Mouse (Mus musculus) hindbrain, embryonic 14.5 days (tissue): ENCODE data around the gene Larp1. TPM values are rescaled to one million over a fixed set of nuclear protein-coding genes. Genes with fewer than 3 reads are reported as not detected.

Source experiments
- ATAC-seq: fragments of 200-750 bp; cut with Nextera tagmentation; 2 replicates; pipeline ENCODE4 v1.8.0; 2017; ENCODE audit warnings: moderate number of reproducible peaks, mild to moderate bottlenecking, moderate TSS enrichment, moderate library complexity; ENCODE audit not compliant: low FRiP score
- DNase-seq: peaks from one replicate; pipeline ENCODE4 v3.0.0-alpha.2; 2015; ENCODE audit warnings: low spot score
- H3K27ac ChIP-seq: fragments of 300-500 bp; sonication (generic); 2 replicates; pipeline ENCODE4 v1.5.1; 2014; ENCODE audit warnings: mild to moderate bottlenecking, moderate library complexity
- H3K27me3 ChIP-seq: fragments of 300-500 bp; sonication (generic); 2 replicates; pipeline ENCODE4 v1.6.1; 2014; ENCODE audit warnings: mild to moderate bottlenecking, low read length, mixed read lengths; ENCODE audit not compliant: control insufficient read depth, insufficient read depth
- H3K36me3 ChIP-seq: fragments of 300-500 bp; sonication (generic); replicated peaks from 2 replicates; pipeline ENCODE4 v1.6.1; 2014; ENCODE audit not compliant: control insufficient read depth, insufficient read depth
- H3K4me1 ChIP-seq: fragments of 300-500 bp; sonication (generic); replicated peaks from 2 replicates; pipeline ENCODE4 v1.6.1; 2014; ENCODE audit warnings: antibody characterized with exemption, low read length, mixed read lengths; ENCODE audit not compliant: control insufficient read depth, insufficient read depth
- H3K4me2 ChIP-seq: fragments of 300-500 bp; sonication (generic); replicated peaks from 2 replicates; pipeline ENCODE4 v1.6.1; 2014; ENCODE audit warnings: mild to moderate bottlenecking, moderate library complexity
- H3K4me3 ChIP-seq: fragments of 300-500 bp; sonication (generic); replicated peaks from 2 replicates; pipeline ENCODE4 v1.5.1; 2014; ENCODE audit warnings: mild to moderate bottlenecking, low read length
- H3K9ac ChIP-seq: fragments of 300-500 bp; sonication (generic); 2 replicates; pipeline ENCODE4 v1.6.1; 2014
- H3K9me3 ChIP-seq: fragments of 300-500 bp; sonication (generic); 2 replicates; pipeline ENCODE4 v1.6.1; 2016; ENCODE audit warnings: low read length; ENCODE audit not compliant: control insufficient read depth
- WGBS: fragments of 180-500 bp; shearing (Covaris S2); extraction: QIAGEN DNeasy Blood & Tissue Kit; methylation state at CpG from one replicate; pipeline ENCODE4 v1.1.7; 2014; 5-methylcytosine and 5-hydroxymethylcytosine counted together
- polyA plus RNA-seq: library from polyadenylated mRNA; unstranded; fragments of >200 nt; fragmentation: Nextera tagmentation; extraction: Ambion mirVana; gene quantifications from 2 replicates; pipeline ENCODE4 v1.2.1, GENCODE M21; 2014

The Larp1 gene
- polyA plus RNA-seq, 1 experiment from 2014 or later = 21.3 TPM

- Histone ChIP-seq H3K9me3 (no peaks in the 10 kb centered on the region), H3K9ac (peak overlapping the region; percentile 92), H3K4me1 (peaks cover 31% of the 10 kb centered on the region), H3K27me3 (no peaks in the 10 kb centered on the region), H3K27ac (peak overlapping the region; percentile 90), H3K36me3 (no peaks in the 10 kb centered on the region), H3K4me2 (peak overlapping the region; percentile 84), H3K4me3 (peak overlapping the region; percentile 98)
- WGBS = under 1% methylated on average over 78 of the region's 78 CpGs
- DNase-seq = peak; percentile 36
- peak; percentile 49 for ATAC-seq
Observed at GRCm38 (mm10) chr11:58009516-58010141, 765 bp downstream of the Larp1 start.

- Histone ChIP-seq H3K4me1 (peaks cover 31% of the 10 kb centered on the region), H3K9me3 (no peaks in the 10 kb centered on the region), H3K4me3 (peak overlapping the region; percentile 98), H3K36me3 (no peaks in the 10 kb centered on the region), H3K27me3 (no peaks in the 10 kb centered on the region), H3K4me2 (peak overlapping the region; percentile 84), H3K27ac (no peak overlapping the region), H3K9ac (peak overlapping the region; percentile 92)
- under 1% methylated on average over 16 of the region's 16 CpGs for WGBS
- DNase-seq (no peak), ATAC-seq (no peak)
Observed at GRCm38 (mm10) chr11:58010226-58010781, 1.4 kb downstream of the Larp1 start.

- 57% methylated on average over 1 of the region's 1 CpGs for WGBS
Observed at GRCm38 (mm10) chr11:58010930-58011329, 2.1 kb downstream of the Larp1 start.

DNA sequence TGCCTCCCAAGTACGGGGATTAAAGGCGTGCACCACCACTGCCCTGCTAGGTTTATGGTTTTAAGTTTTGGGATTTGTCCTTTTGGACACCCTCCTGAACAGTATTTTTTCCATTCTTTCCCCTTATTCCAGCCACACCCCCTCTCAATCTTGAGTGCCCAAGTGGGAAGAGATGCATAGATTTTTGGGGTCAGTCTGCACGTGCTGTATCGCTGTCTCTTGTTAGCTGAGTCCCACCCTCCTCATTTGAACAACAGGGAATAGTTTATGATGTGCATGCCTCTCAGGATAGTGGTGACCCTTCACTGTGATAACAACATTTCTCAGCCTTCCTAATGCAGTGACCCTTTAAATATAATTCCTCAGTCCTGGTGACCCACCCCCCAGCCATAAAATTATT, 2.9 kb downstream of the Larp1 start:
- Histone ChIP-seq H3K4me2 (peak overlapping the region; percentile 84; the same call in 1 of the 2 replicates), H3K27me3 (no peaks in the 10 kb centered on the region), H3K9me3 (no peaks in the 10 kb centered on the region), H3K4me1 (peaks cover 33% of the 10 kb centered on the region), H3K36me3 (no peaks in the 10 kb centered on the region), H3K4me3 (no peak overlapping the region), H3K9ac (no peak overlapping the region), H3K27ac (no peak overlapping the region)
- DNase-seq = no peak
- ATAC-seq = no peak
- WGBS = 77% methylated on average over 4 of the region's 4 CpGs

More at GRCm38 (mm10) chr11:58010930-58011329, 2.1 kb downstream of the Larp1 start:
- H3K9me3 ChIP-seq = no peaks in the 10 kb centered on the region
- H3K9ac ChIP-seq = 0 out of 2 replicates have a peak overlapping the region, but pooled peaks have one; percentile 24
- no peak overlapping the region for H3K27ac ChIP-seq
- peak overlapping the region; percentile 84 for H3K4me2 ChIP-seq
- H3K36me3 ChIP-seq = no peaks in the 10 kb centered on the region
- peaks cover 31% of the 10 kb centered on the region for H3K4me1 ChIP-seq
- H3K4me3 ChIP-seq = peak overlapping the region; percentile 98; the same call in 1 of the 2 replicates
- H3K27me3 ChIP-seq = no peaks in the 10 kb centered on the region
- DNase-seq (no peak), ATAC-seq (no peak)

- Histone ChIP-seq H3K4me2 (no peak overlapping the region), H3K9ac (no peak overlapping the region), H3K9me3 (no peaks in the 10 kb centered on the region), H3K27me3 (no peaks in the 10 kb centered on the region), H3K36me3 (no peaks in the 10 kb centered on the region), H3K27ac (no peak overlapping the region), H3K4me1 (peaks cover 36% of the 10 kb centered on the region), H3K4me3 (no peak overlapping the region)
- ATAC-seq (no peak), DNase-seq (no peak)
- 81% methylated on average over 1 of the region's 1 CpGs for WGBS
Observed at GRCm38 (mm10) chr11:58012674-58013073, 3.8 kb downstream of the Larp1 start.

- Histone ChIP-seq H3K9me3 (no peaks in the 10 kb centered on the region), H3K4me2 (no peak overlapping the region), H3K4me1 (peaks cover 32% of the 10 kb centered on the region), H3K9ac (no peak overlapping the region), H3K36me3 (no peaks in the 10 kb centered on the region), H3K4me3 (no peak overlapping the region), H3K27me3 (no peaks in the 10 kb centered on the region), H3K27ac (no peak overlapping the region)
- ATAC-seq (no peak), DNase-seq (no peak)
Observed at GRCm38 (mm10) chr11:58013100-58013499, 4.2 kb downstream of the Larp1 start.

GRCm38 (mm10) chr11:58014604-58015003, 5.7 kb downstream of the Larp1 start:
- Histone ChIP-seq H3K4me3 (no peak overlapping the region), H3K4me2 (no peak overlapping the region), H3K36me3 (no peaks in the 10 kb centered on the region), H3K27me3 (no peaks in the 10 kb centered on the region), H3K27ac (no peak overlapping the region), H3K9ac (no peak overlapping the region), H3K9me3 (no peaks in the 10 kb centered on the region), H3K4me1 (peaks cover 30% of the 10 kb centered on the region)
- DNase-seq (no peak), ATAC-seq (no peak)
- 83% methylated on average over 1 of the region's 1 CpGs for WGBS

GRCm38 (mm10) chr11:58015339-58015738, 6.5 kb downstream of the Larp1 start:
- DNase-seq = no peak
- 74% methylated on average over 2 of the region's 2 CpGs for WGBS
- Histone ChIP-seq H3K27ac (no peak overlapping the region), H3K4me3 (no peak overlapping the region), H3K4me1 (peaks cover 27% of the 10 kb centered on the region), H3K36me3 (no peaks in the 10 kb centered on the region), H3K27me3 (no peaks in the 10 kb centered on the region), H3K9ac (no peak overlapping the region), H3K9me3 (no peaks in the 10 kb centered on the region), H3K4me2 (no peak overlapping the region)
- ATAC-seq = no peak

GRCm38 (mm10) chr11:58016371-58016770, 7.5 kb downstream of the Larp1 start:
- no peaks in the 10 kb centered on the region for H3K9me3 ChIP-seq
- H3K9ac ChIP-seq = no peak overlapping the region
- no peak overlapping the region for H3K4me2 ChIP-seq
- no peaks in the 10 kb centered on the region for H3K27me3 ChIP-seq
- H3K36me3 ChIP-seq = no peaks in the 10 kb centered on the region
- H3K4me1 ChIP-seq = peaks cover 23% of the 10 kb centered on the region
- WGBS = 74% methylated on average over 3 of the region's 3 CpGs
- DNase-seq (no peak), ATAC-seq (no peak)
- H3K27ac ChIP-seq = no peak overlapping the region
- H3K4me3 ChIP-seq = no peak overlapping the region
